Mouse (Mus musculus) heart, adult 2 months (tissue): ENCODE data around the gene Tas2r138. TPM values are rescaled to one million over a fixed set of nuclear protein-coding genes. Genes with fewer than 3 reads are reported as not detected.

Experiments
- DNase-seq, 2 experiments: peaks; one replicate each; pipeline ENCODE4 v3.0.0; 2021
- H3K27ac ChIP-seq: fragments of 200-600 bp; 2 replicates; pipeline ENCODE4 v1.8.1; 2022
- H3K27me3 ChIP-seq: fragments of 200-500 bp; 2 replicates; pipeline ENCODE4 v1.6.1; 2012; ENCODE audit warnings: mild to moderate bottlenecking, low read length, inconsistent platforms, mixed read lengths; ENCODE audit not compliant: control insufficient read depth, insufficient read depth
- H3K36me3 ChIP-seq: fragments of 200-500 bp; 2 replicates; pipeline ENCODE4 v1.6.1; 2012; ENCODE audit warnings: low read length, inconsistent platforms; ENCODE audit not compliant: control insufficient read depth, insufficient read depth
- H3K4me1 ChIP-seq: fragments of 200-500 bp; 2 replicates; pipeline ENCODE4 v1.6.1; 2011; ENCODE audit warnings: low read length; ENCODE audit not compliant: control insufficient read depth, insufficient read depth
- H3K4me3 ChIP-seq: fragments of 200-600 bp; 2 replicates; pipeline ENCODE4 v1.8.1; 2022
- H3K79me2 ChIP-seq: fragments of 200-500 bp; replicated peaks from 2 replicates; pipeline ENCODE4 v1.6.1; 2012; ENCODE audit warnings: mild to moderate bottlenecking, inconsistent platforms, low read length, moderate library complexity, mixed read lengths; ENCODE audit not compliant: control insufficient read depth, insufficient read depth
- H3K9ac ChIP-seq: fragments of 200-500 bp; 2 replicates; pipeline ENCODE4 v1.6.1; 2012; ENCODE audit warnings: low read depth, mild to moderate bottlenecking, control low read depth, inconsistent platforms, low read length, mixed read lengths
- CTCF ChIP-seq: fragments of 200-600 bp; IDR thresholded peaks from 2 replicates; pipeline ENCODE4 v1.8.1; 2022; ENCODE audit warnings: antibody characterized with exemption, mild to moderate bottlenecking, moderate library complexity
- EP300 ChIP-seq: fragments of 200-500 bp; IDR thresholded peaks from 2 replicates; pipeline ENCODE4 v1.6.1; 2011; ENCODE audit warnings: low read depth, low read length, control low read depth; ENCODE audit not compliant: insufficient read depth
- POLR2A ChIP-seq: fragments of 200-500 bp; IDR thresholded peaks from 2 replicates; pipeline ENCODE4 v1.6.1; 2011; ENCODE audit warnings: mild to moderate bottlenecking, low read depth, low read length, control low read depth; ENCODE audit not compliant: insufficient read depth
- WGBS: fragments of 180-500 bp; shearing (Covaris S2); methylation state at CpG from one replicate; pipeline ENCODE4 v1.1.7; 2018; 5-methylcytosine and 5-hydroxymethylcytosine counted together
- intact Hi-C: fragments of 180-260 bp; cut with DNase I; formaldehyde crosslinking; loops from one replicate; pipeline ENCODE4 v1.15.1; 2025
- polyA plus RNA-seq: library from polyadenylated mRNA; depleted of rRNA; stranded (reverse); fragments of >200 nt; gene quantifications from 2 replicates; pipeline ENCODE4 v1.2.3, GENCODE M21; 2012
- total RNA-seq, 2 experiments: library from RNA; stranded (reverse); gene quantifications; 2 replicates each; pipeline ENCODE4 v1.2.3; 2021

Gene Tas2r138
- total and polyA plus RNA-seq, 3 experiments: not detected

- H3K27me3 ChIP-seq: no peaks in the 10 kb centered on the region
- intact Hi-C loops: no loop called here
- DNase-seq: no peak
- no peaks in the 10 kb centered on the region for H3K36me3 ChIP-seq
- H3K4me3 ChIP-seq: no peak overlapping the region
- H3K4me1 ChIP-seq: no peaks in the 10 kb centered on the region
- WGBS: 65% methylated on average over 6 of the region's 6 CpGs
- no peak for TF ChIP-seq EP300
- no peak for TF ChIP-seq POLR2A
- no peak for TF ChIP-seq CTCF
- H3K79me2 ChIP-seq: no peaks in the 10 kb centered on the region
- no peak overlapping the region for H3K9ac ChIP-seq
- H3K27ac ChIP-seq: no peak overlapping the region
These were observed 22.4 kb upstream of the Tas2r138 start for GRCm38 (mm10) chr6:40635559-40635958.

- H3K9ac ChIP-seq: no peak overlapping the region
- no peak overlapping the region for H3K4me3 ChIP-seq
- intact Hi-C loops: no loop called here
- TF ChIP-seq CTCF (no peak), EP300 (no peak), POLR2A (no peak)
- H3K4me1 ChIP-seq: no peaks in the 10 kb centered on the region
- H3K27ac ChIP-seq: no peak overlapping the region
- DNase-seq: no peak
- H3K79me2 ChIP-seq: no peaks in the 10 kb centered on the region
- H3K36me3 ChIP-seq: no peaks in the 10 kb centered on the region
- no peaks in the 10 kb centered on the region for H3K27me3 ChIP-seq
- 78% methylated on average over 1 of the region's 1 CpGs for WGBS
These were observed 21.5 kb upstream of the Tas2r138 start for GRCm38 (mm10) chr6:40634640-40635071.

GRCm38 (mm10) chr6:40628406-40629000 is 15.4 kb upstream of the Tas2r138 start, which contains the start of gene Mgam:
Gene Mgam (plus strand): TSS chr6:40628831.
- no peaks in the 10 kb centered on the region for H3K36me3 ChIP-seq
- no peak within 1 kb of the TSS for H3K4me3 ChIP-seq
- intact Hi-C loops: no loop called here
- no peaks in the 10 kb centered on the region for H3K79me2 ChIP-seq
- H3K27me3 ChIP-seq: no peaks in the 10 kb centered on the region
- WGBS: 68% methylated on average over 8 of the region's 8 CpGs
- no peak for DNase-seq
- no peak within 1 kb of the TSS for H3K27ac ChIP-seq
- H3K4me1 ChIP-seq: no peaks in the 10 kb centered on the region
- TF ChIP-seq POLR2A (no peak), CTCF (no peak), EP300 (no peak)
- no peak within 1 kb of the TSS for H3K9ac ChIP-seq

- no peak for TF ChIP-seq POLR2A
- intact Hi-C loops: no loop called here
- no peaks in the 10 kb centered on the region for H3K36me3 ChIP-seq
- H3K27me3 ChIP-seq: no peaks in the 10 kb centered on the region
- no peak overlapping the region for H3K4me3 ChIP-seq
- no peaks in the 10 kb centered on the region for H3K79me2 ChIP-seq
- WGBS: 40% methylated on average over 1 of the region's 1 CpGs
- no peak for DNase-seq
- no peaks in the 10 kb centered on the region for H3K4me1 ChIP-seq
- no peak overlapping the region for H3K9ac ChIP-seq
- H3K27ac ChIP-seq: no peak overlapping the region
These were observed 13.0 kb upstream of the Tas2r138 start for GRCm38 (mm10) chr6:40626111-40626510.

- H3K27ac ChIP-seq: no peak overlapping the region
- WGBS: 4% methylated on average over 2 of the region's 2 CpGs
- H3K79me2 ChIP-seq: no peaks in the 10 kb centered on the region
- H3K36me3 ChIP-seq: no peaks in the 10 kb centered on the region
- H3K27me3 ChIP-seq: no peaks in the 10 kb centered on the region
- no peak overlapping the region for H3K4me3 ChIP-seq
- peak; percentile 30 to 54 for DNase-seq
- TF ChIP-seq CTCF: peak; percentile 89
- TF ChIP-seq EP300: no peak
- H3K9ac ChIP-seq: no peak overlapping the region
- no peaks in the 10 kb centered on the region for H3K4me1 ChIP-seq
- intact Hi-C loops: loop anchor here (1.0 kb wide), 1 partner anchor 71 kb away; no protein-coding TSS in a partner anchor
These were observed 4.9 kb upstream of the Tas2r138 start for GRCm38 (mm10) chr6:40617965-40618364.

- no peaks in the 10 kb centered on the region for H3K36me3 ChIP-seq
- no peak overlapping the region for H3K4me3 ChIP-seq
- no peaks in the 10 kb centered on the region for H3K79me2 ChIP-seq
- H3K27me3 ChIP-seq: no peaks in the 10 kb centered on the region
- H3K27ac ChIP-seq: no peak overlapping the region
- DNase-seq: no peak
- no peak overlapping the region for H3K9ac ChIP-seq
- TF ChIP-seq POLR2A: no peak
- H3K4me1 ChIP-seq: no peaks in the 10 kb centered on the region
- intact Hi-C loops: no loop called here
- 65% methylated on average over 8 of the region's 8 CpGs for whole genome bisulfite sequencing
These were observed 2.9 kb downstream of the Tas2r138 start for GRCm38 (mm10) chr6:40610244-40610643.
